Mouse (Mus musculus) ES-E14 (cell line): ENCODE measurements around the gene Pappa2. TPM values are rescaled to one million over a fixed set of nuclear protein-coding genes. Genes with fewer than 3 reads are reported as not detected.

Experiments used
- DNase-seq: peaks from one replicate; pipeline ENCODE4 v3.0.0-alpha.2; 2013; ENCODE audit warnings: low read depth, low spot score
- H3K27ac ChIP-seq: 2 replicates; pipeline ENCODE4 v1.5.1; 2012; ENCODE audit warnings: low read depth, mild to moderate bottlenecking, low read length, moderate library complexity, mixed read lengths; ENCODE audit not compliant: poor library complexity, insufficient read depth, severe bottlenecking
- H3K36me3 ChIP-seq: 2 replicates; pipeline ENCODE4 v1.6.1; 2012; ENCODE audit warnings: mild to moderate bottlenecking, low read length, moderate library complexity, mixed read lengths; ENCODE audit not compliant: control insufficient read depth, poor library complexity, insufficient read depth, severe bottlenecking
- H3K4me1 ChIP-seq, 2 experiments: fragments of 150-350 bp in 1 of 2; sonication (generic) in 1 of 2; 2 replicates each; pipeline ENCODE4 v1.6.1; 2012; ENCODE audit warnings: low read length in 2 of 2, mild to moderate bottlenecking in 1 of 2, mixed read lengths in 1 of 2; ENCODE audit not compliant: control insufficient read depth in 2 of 2, insufficient read depth in 2 of 2, poor library complexity in 1 of 2
- H3K4me3 ChIP-seq, 2 experiments: fragments of 150-350 bp in 1 of 2; sonication (generic) in 1 of 2; 2 replicates each; pipeline ENCODE4 v1.5.1; 2012; ENCODE audit warnings: low read length in 2 of 2, low read depth in 1 of 2, mild to moderate bottlenecking in 1 of 2, mixed read lengths in 1 of 2; ENCODE audit not compliant: insufficient read depth in 1 of 2, poor library complexity in 1 of 2, severe bottlenecking in 1 of 2
- H3K9ac ChIP-seq: 2 replicates; pipeline ENCODE4 v1.6.1; 2012; ENCODE audit warnings: low read depth, mild to moderate bottlenecking, low read length, mixed read lengths; ENCODE audit not compliant: poor library complexity, insufficient read depth, severe bottlenecking
- H3K9me3 ChIP-seq: fragments of 150-350 bp; sonication (generic); 2 replicates; pipeline ENCODE4 v1.6.1; 2012; ENCODE audit warnings: low read depth, mild to moderate bottlenecking, low read length; ENCODE audit not compliant: control insufficient read depth, insufficient read depth
- CHD2 ChIP-seq: IDR thresholded peaks from 2 replicates; pipeline ENCODE4 v1.6.1; 2014; ENCODE audit warnings: mild to moderate bottlenecking, low read depth, low read length, inconsistent platforms
- HCFC1 ChIP-seq: IDR thresholded peaks from 2 replicates; pipeline ENCODE4 v1.6.1; 2012; ENCODE audit warnings: low read length, inconsistent platforms, borderline replicate concordance; ENCODE audit not compliant: insufficient read depth
- MAFK ChIP-seq: IDR thresholded peaks from 2 replicates; pipeline ENCODE4 v1.6.1; 2014; ENCODE audit warnings: mild to moderate bottlenecking, low read depth, low read length, inconsistent platforms; ENCODE audit not compliant: insufficient read depth
- ZC3H11A ChIP-seq: IDR thresholded peaks from 2 replicates; pipeline ENCODE4 v1.6.1; 2012; ENCODE audit warnings: low read depth, mild to moderate bottlenecking, inconsistent platforms, low read length, borderline replicate concordance
- ZNF384 ChIP-seq: IDR thresholded peaks from 2 replicates; pipeline ENCODE4 v1.6.1; 2012; ENCODE audit warnings: low read depth, low read length, inconsistent platforms
- in situ Hi-C, 2 experiments: fragments of 600-800 bp; cut with MboI; formaldehyde crosslinking; loops; one replicate each; pipeline ENCODE4 v1.15.1; 2025; ENCODE audit warnings: low sequenced_read_pairs in 2 of 2, inconsistent platforms in 1 of 2; ENCODE audit not compliant: unreplicated experiment in 2 of 2
- total RNA-seq: library from RNA; depleted of rRNA; stranded (reverse); fragments of 300-350 nt; gene quantifications from 2 replicates; pipeline ENCODE4 v1.2.3, GENCODE M21; 2012

The Pappa2 gene
- total RNA-seq, 1 experiment, result not detected

GRCm38 (mm10) chr1:158770756-158771155 is 209.5 kb downstream of the Pappa2 start:
- DNase-seq, result no peak
- Histone ChIP-seq H3K9ac (no peak overlapping the region), H3K9me3 (no peaks in the 10 kb centered on the region), H3K27ac (no peak overlapping the region), H3K4me3 (no peak overlapping the region), H3K36me3 (no peaks in the 10 kb centered on the region), H3K4me1 (no peaks in the 10 kb centered on the region)
- TF ChIP-seq ZC3H11A, result no peak
- no peak for TF ChIP-seq MAFK
- in situ Hi-C loops, result no loop called here

GRCm38 (mm10) chr1:158770036-158770655 is 210.1 kb downstream of the Pappa2 start:
- no peak for DNase-seq
- H3K4me3 ChIP-seq, result no peak overlapping the region
- no peaks in the 10 kb centered on the region for H3K9me3 ChIP-seq
- no peaks in the 10 kb centered on the region for H3K4me1 ChIP-seq
- no peak overlapping the region for H3K27ac ChIP-seq
- in situ Hi-C loops, result no loop called here
- TF ChIP-seq CHD2, result no peak
- TF ChIP-seq ZC3H11A, result no peak
- TF ChIP-seq MAFK, result no peak
- no peak for TF ChIP-seq ZNF384
- TF ChIP-seq HCFC1, result no peak
- no peaks in the 10 kb centered on the region for H3K36me3 ChIP-seq
- no peak overlapping the region for H3K9ac ChIP-seq

GRCm38 (mm10) chr1:158765842-158766241 is 214.4 kb downstream of the Pappa2 start:
- H3K4me3 ChIP-seq, result no peak overlapping the region
- H3K4me1 ChIP-seq, result no peaks in the 10 kb centered on the region
- in situ Hi-C loops, result no loop called here
- no peaks in the 10 kb centered on the region for H3K36me3 ChIP-seq
- no peak overlapping the region for H3K27ac ChIP-seq
- no peak for TF ChIP-seq HCFC1
- TF ChIP-seq ZC3H11A, result no peak
- no peak for TF ChIP-seq MAFK
- no peak for TF ChIP-seq ZNF384
- no peak for TF ChIP-seq CHD2
- no peak for DNase-seq
- no peak overlapping the region for H3K9ac ChIP-seq
- no peaks in the 10 kb centered on the region for H3K9me3 ChIP-seq

DNA sequence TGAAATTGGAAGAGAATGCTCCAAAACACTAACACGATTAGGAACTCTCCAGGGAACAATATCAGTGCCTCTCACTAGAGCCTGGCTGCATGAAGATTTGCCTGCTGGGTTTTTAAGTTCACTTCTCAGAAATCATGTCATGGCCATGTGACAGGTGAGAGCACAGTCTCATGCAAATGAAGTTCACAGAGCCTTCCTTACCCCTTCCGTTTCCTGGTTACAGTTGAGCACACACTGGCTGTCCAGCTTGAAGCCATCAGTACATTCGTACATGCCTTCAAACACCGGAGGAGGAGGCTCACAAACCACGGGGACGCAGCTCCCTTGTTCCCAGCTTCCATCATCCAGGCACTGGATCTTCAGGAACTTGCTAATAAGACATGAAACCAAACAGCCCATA is 215.6 kb downstream of the Pappa2 start:
- Histone ChIP-seq H3K9me3 (no peaks in the 10 kb centered on the region), H3K27ac (no peak overlapping the region), H3K36me3 (no peaks in the 10 kb centered on the region), H3K9ac (no peak overlapping the region), H3K4me3 (no peak overlapping the region), H3K4me1 (no peaks in the 10 kb centered on the region)
- in situ Hi-C loops, result no loop called here
- no peak for DNase-seq
- TF ChIP-seq ZC3H11A, result no peak
- TF ChIP-seq CHD2, result no peak
- TF ChIP-seq MAFK, result no peak
- no peak for TF ChIP-seq HCFC1
- no peak for TF ChIP-seq ZNF384

DNA sequence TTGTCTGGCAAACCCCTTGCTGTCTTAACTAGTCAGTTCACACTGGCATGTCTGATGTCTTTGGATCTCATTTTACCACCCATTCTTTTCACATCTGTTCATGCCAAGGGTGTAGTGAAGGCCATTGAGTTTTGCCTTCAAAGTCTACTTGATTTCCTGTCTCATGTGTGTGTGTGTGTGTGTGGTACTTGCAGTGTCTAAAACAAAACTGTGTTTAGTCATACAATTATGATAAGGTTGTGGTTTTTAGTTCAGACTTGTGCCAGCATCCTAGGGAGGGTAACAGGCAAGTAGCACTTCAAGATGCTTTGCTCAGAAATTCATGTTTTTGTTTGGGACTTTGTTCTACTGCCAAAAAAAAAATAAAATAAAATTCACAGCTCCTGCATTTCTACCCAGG is 216.1 kb downstream of the Pappa2 start:
- Histone ChIP-seq H3K36me3 (no peaks in the 10 kb centered on the region), H3K4me3 (no peak overlapping the region), H3K9ac (no peak overlapping the region), H3K4me1 (no peaks in the 10 kb centered on the region), H3K9me3 (no peaks in the 10 kb centered on the region), H3K27ac (no peak overlapping the region)
- in situ Hi-C loops, result no loop called here
- no peak for TF ChIP-seq CHD2
- TF ChIP-seq ZC3H11A, result no peak
- TF ChIP-seq MAFK, result no peak
- no peak for TF ChIP-seq HCFC1
- no peak for TF ChIP-seq ZNF384
- DNase-seq, result no peak
